Mouse (Mus musculus): Measurements from ENCODE around the gene Gm1110. TPM values are rescaled to one million over a fixed set of nuclear protein-coding genes. Genes with fewer than 3 reads are reported as not detected.
A peak's percentile ranks its signal among the peaks of the same experiment; 100 is the strongest.
"Not testable (repeated sequence)": the region's sequence is repeated elsewhere in the genome, so short reads cannot be mapped to it uniquely, and the experiment has no call there.

Gene Gm1110
- polyA plus RNA-seq (2015; fragmentation: Nextera tagmentation; extraction: Ambion mirVana) = not detected in 2 replicates

- DNase-seq (ENCODE audit: low spot score) (no peak), ATAC-seq (replicated peaks; ENCODE audit: low FRiP score, low read depth) (no peak)
- H3K4me2 ChIP-seq (ENCODE audit: low read length) = no peak within 1 kb of the TSS
- H3K36me3 ChIP-seq (ENCODE audit: insufficient read depth, low read length) = no peaks in the 10 kb centered on the region
- no peak within 1 kb of the TSS for H3K9ac ChIP-seq (ENCODE audit: low read depth, low read length)
- no peaks in the 10 kb centered on the region for H3K9me3 ChIP-seq (replicated peaks; ENCODE audit: low read length)
- no peaks in the 10 kb centered on the region for H3K4me1 ChIP-seq (replicated peaks; ENCODE audit: insufficient read depth, low read length)
- no peak for TF ChIP-seq CTCF (IDR thresholded peaks at IDR 0.05; ENCODE audit: low read depth)
- WGBS = 55% methylated on average over 13 of the region's 13 CpGs
- H3K27ac ChIP-seq = no peak within 1 kb of the TSS
- H3K4me3 ChIP-seq (replicated peaks; ENCODE audit: low read depth, low read length) = no peak within 1 kb of the TSS
- no peaks in the 10 kb centered on the region for H3K27me3 ChIP-seq (ENCODE audit: insufficient read depth, low read length)
Observed at GRCm38 (mm10) chr9:26922909-26923526, at the start of gene Gm1110. Gm1110 (minus strand) TSS chr9:26923111.

GRCm38 (mm10) chr9:26947790-26948189 lies 24.9 kb upstream of the Gm1110 start:
- Histone ChIP-seq H3K4me2 (ENCODE audit: low read length) (no peak overlapping the region), H3K27me3 (ENCODE audit: insufficient read depth, low read length) (no peaks in the 10 kb centered on the region), H3K36me3 (ENCODE audit: insufficient read depth, low read length) (no peaks in the 10 kb centered on the region), H3K4me3 (replicated peaks; ENCODE audit: low read depth, low read length) (no peak overlapping the region), H3K9me3 (replicated peaks; ENCODE audit: low read length) (no peaks in the 10 kb centered on the region), H3K9ac (ENCODE audit: low read depth, low read length) (no peak overlapping the region), H3K27ac (no peak overlapping the region), H3K4me1 (replicated peaks; ENCODE audit: insufficient read depth, low read length) (no peaks in the 10 kb centered on the region)
- ATAC-seq (replicated peaks; ENCODE audit: low FRiP score, low read depth) = no peak
- WGBS = 71% methylated on average over 2 of the region's 2 CpGs
- no peak for DNase-seq (ENCODE audit: low spot score)
- no peak for TF ChIP-seq CTCF (IDR thresholded peaks at IDR 0.05; ENCODE audit: low read depth)

GRCm38 (mm10) chr9:26924146-26924545 lies 1.2 kb upstream of the Gm1110 start:
- H3K27me3 ChIP-seq (ENCODE audit: insufficient read depth, low read length) = no peaks in the 10 kb centered on the region
- no peak overlapping the region for H3K27ac ChIP-seq
- no peak for TF ChIP-seq CTCF (IDR thresholded peaks at IDR 0.05; ENCODE audit: low read depth)
- H3K4me1 ChIP-seq (replicated peaks; ENCODE audit: insufficient read depth, low read length) = no peaks in the 10 kb centered on the region
- WGBS = 28% methylated on average over 3 of the region's 3 CpGs
- DNase-seq (ENCODE audit: low spot score) = peak; percentile 15
- H3K9ac ChIP-seq (ENCODE audit: low read depth, low read length) = no peak overlapping the region
- no peaks in the 10 kb centered on the region for H3K9me3 ChIP-seq (replicated peaks; ENCODE audit: low read length)
- H3K4me3 ChIP-seq (replicated peaks; ENCODE audit: low read depth, low read length) = no peak overlapping the region
- no peak for ATAC-seq (replicated peaks; ENCODE audit: low FRiP score, low read depth)
- no peaks in the 10 kb centered on the region for H3K36me3 ChIP-seq (ENCODE audit: insufficient read depth, low read length)
- no peak overlapping the region for H3K4me2 ChIP-seq (ENCODE audit: low read length)

GRCm38 (mm10) chr9:26919778-26920177 lies 3.1 kb downstream of the Gm1110 start:
- Histone ChIP-seq H3K27ac (no peak overlapping the region), H3K27me3 (ENCODE audit: insufficient read depth, low read length) (no peaks in the 10 kb centered on the region), H3K9ac (ENCODE audit: low read depth, low read length) (no peak overlapping the region), H3K4me2 (ENCODE audit: low read length) (no peak overlapping the region), H3K4me3 (replicated peaks; ENCODE audit: low read depth, low read length) (no peak overlapping the region), H3K36me3 (ENCODE audit: insufficient read depth, low read length) (no peaks in the 10 kb centered on the region), H3K9me3 (replicated peaks; ENCODE audit: low read length) (no peaks in the 10 kb centered on the region), H3K4me1 (replicated peaks; ENCODE audit: insufficient read depth, low read length) (no peaks in the 10 kb centered on the region)
- WGBS = 98% methylated on average over 2 of the region's 2 CpGs
- ATAC-seq (replicated peaks; ENCODE audit: low FRiP score, low read depth) (no peak), DNase-seq (ENCODE audit: low spot score) (no peak)
- no peak for TF ChIP-seq CTCF (IDR thresholded peaks at IDR 0.05; ENCODE audit: low read depth)

- no peak for ATAC-seq (replicated peaks; ENCODE audit: low FRiP score, low read depth)
- no peak for TF ChIP-seq CTCF (IDR thresholded peaks at IDR 0.05; ENCODE audit: low read depth)
- H3K36me3 ChIP-seq (ENCODE audit: insufficient read depth, low read length) = no peaks in the 10 kb centered on the region
Observed at GRCm38 (mm10) chr9:26913150-26913549, 9.8 kb downstream of the Gm1110 start.

GRCm38 (mm10) chr9:26911251-26911650 lies 11.7 kb downstream of the Gm1110 start:
- H3K4me2 ChIP-seq (ENCODE audit: low read length) = no peak overlapping the region
- no peaks in the 10 kb centered on the region for H3K9me3 ChIP-seq (replicated peaks; ENCODE audit: low read length)
- no peaks in the 10 kb centered on the region for H3K27me3 ChIP-seq (ENCODE audit: insufficient read depth, low read length)
- H3K36me3 ChIP-seq (ENCODE audit: insufficient read depth, low read length) = no peaks in the 10 kb centered on the region
- WGBS = 93% methylated on average over 1 of the region's 1 CpGs
- no peak for ATAC-seq (replicated peaks; ENCODE audit: low FRiP score, low read depth)
- no peak overlapping the region for H3K27ac ChIP-seq
- no peak overlapping the region for H3K9ac ChIP-seq (ENCODE audit: low read depth, low read length)
- no peaks in the 10 kb centered on the region for H3K4me1 ChIP-seq (replicated peaks; ENCODE audit: insufficient read depth, low read length)
- no peak for TF ChIP-seq CTCF (IDR thresholded peaks at IDR 0.05; ENCODE audit: low read depth)
- H3K4me3 ChIP-seq (replicated peaks; ENCODE audit: low read depth, low read length) = no peak overlapping the region
- no peak for DNase-seq (ENCODE audit: low spot score)

More at GRCm38 (mm10) chr9:26913150-26913549, 9.8 kb downstream of the Gm1110 start:
- Histone ChIP-seq H3K27me3 (ENCODE audit: insufficient read depth, low read length) (no peaks in the 10 kb centered on the region), H3K4me2 (ENCODE audit: low read length) (no peak overlapping the region), H3K9me3 (replicated peaks; ENCODE audit: low read length) (no peaks in the 10 kb centered on the region), H3K4me1 (replicated peaks; ENCODE audit: insufficient read depth, low read length) (no peaks in the 10 kb centered on the region), H3K4me3 (replicated peaks; ENCODE audit: low read depth, low read length) (no peak overlapping the region), H3K27ac (no peak overlapping the region), H3K9ac (ENCODE audit: low read depth, low read length) (no peak overlapping the region)
- 68% methylated on average over 4 of the region's 4 CpGs for WGBS
- DNase-seq (ENCODE audit: low spot score) = no peak

GRCm38 (mm10) chr9:26869856-26870255 lies 53.1 kb downstream of the Gm1110 start:
- not testable (repeated sequence) for H3K27ac ChIP-seq; H3K9ac ChIP-seq (ENCODE audit: low read depth, low read length); H3K4me2 ChIP-seq (ENCODE audit: low read length); H3K9me3 ChIP-seq (replicated peaks; ENCODE audit: low read length); H3K4me3 ChIP-seq (replicated peaks; ENCODE audit: low read depth, low read length); ATAC-seq (replicated peaks; ENCODE audit: low FRiP score, low read depth); DNase-seq (ENCODE audit: low spot score); H3K27me3 ChIP-seq (ENCODE audit: insufficient read depth, low read length); H3K4me1 ChIP-seq (replicated peaks; ENCODE audit: insufficient read depth, low read length); H3K36me3 ChIP-seq (ENCODE audit: insufficient read depth, low read length)
- 88% methylated on average over 7 of the region's 7 CpGs for WGBS

Measured in kidney, postnatal 0 days (tissue).